Mouse (Mus musculus): ENCODE data around the gene Kcnrg.
A peak's percentile ranks its signal among the peaks of the same experiment; 100 is the strongest.

The Kcnrg gene

GRCm38 (mm10) chr14:61645547-61645946, 38.3 kb downstream of the Kcnrg start:
- no peak for DNase-seq (ENCODE audit: low spot score)

GRCm38 (mm10) chr14:61647182-61647880, 40.1 kb downstream of the Kcnrg start:
- DNase-seq (ENCODE audit: low spot score) = peak; percentile 4

- DNase-seq (ENCODE audit: low spot score) = peak; percentile 6
These were observed 40.8 kb downstream of the Kcnrg start for GRCm38 (mm10) chr14:61647881-61648684.

GRCm38 (mm10) chr14:61648685-61649504, 41.6 kb downstream of the Kcnrg start:
- DNase-seq (ENCODE audit: low spot score) = peak; percentile 94

- DNase-seq (ENCODE audit: low spot score) = no peak
These were observed 43.2 kb downstream of the Kcnrg start for GRCm38 (mm10) chr14:61650291-61650960.

- no peak for DNase-seq (ENCODE audit: low spot score)
These were observed 49.2 kb downstream of the Kcnrg start for GRCm38 (mm10) chr14:61656469-61656868.

GRCm38 (mm10) chr14:61661496-61661895, 54.2 kb downstream of the Kcnrg start:
- DNase-seq (ENCODE audit: low spot score) = no peak

GRCm38 (mm10) chr14:61662307-61662706, 55.0 kb downstream of the Kcnrg start:
- no peak for DNase-seq (ENCODE audit: low spot score)
